Mouse (Mus musculus) cerebellum, adult 2 months (tissue): ENCODE data around the gene Ccdc163. TPM values are rescaled to one million over a fixed set of nuclear protein-coding genes. Genes with fewer than 3 reads are reported as not detected.

Experiments used
- DNase-seq, 2 experiments: peaks; one replicate each; pipeline ENCODE4 v3.0.0; 2021
- H3K27ac ChIP-seq: fragments of 200-500 bp; 2 replicates; pipeline ENCODE4 v1.5.1; 2012; ENCODE audit warnings: low read length, control low read depth, inconsistent platforms; ENCODE audit not compliant: insufficient read depth
- H3K27me3 ChIP-seq: fragments of 200-500 bp; 2 replicates; pipeline ENCODE4 v1.6.1; 2012; ENCODE audit warnings: inconsistent platforms, mild to moderate bottlenecking, low read length, moderate library complexity; ENCODE audit not compliant: control insufficient read depth, insufficient read depth
- H3K4me1 ChIP-seq: fragments of 200-500 bp; 2 replicates; pipeline ENCODE4 v1.6.1; 2011; ENCODE audit warnings: low read length; ENCODE audit not compliant: control insufficient read depth, insufficient read depth
- H3K4me3 ChIP-seq: fragments of 200-500 bp; replicated peaks from 2 replicates; pipeline ENCODE3; 2011; ENCODE audit warnings: mild to moderate bottlenecking, low read depth, low read length, control low read depth; ENCODE audit not compliant: insufficient read depth
- CTCF ChIP-seq: fragments of 200-500 bp; IDR thresholded peaks from 2 replicates; pipeline ENCODE4 v1.5.1; 2011; ENCODE audit warnings: low read depth, mild to moderate bottlenecking, control low read depth, low read length, moderate library complexity, borderline replicate concordance; ENCODE audit not compliant: insufficient read depth
- POLR2A ChIP-seq: fragments of 200-500 bp; IDR thresholded peaks from 2 replicates; pipeline ENCODE4 v1.6.1; 2011; ENCODE audit warnings: low read length, control low read depth, borderline replicate concordance; ENCODE audit not compliant: insufficient read depth
- WGBS: fragments of 180-500 bp; shearing (Covaris S2); methylation state at CpG from one replicate; pipeline ENCODE4 v1.1.7; 2018; 5-methylcytosine and 5-hydroxymethylcytosine counted together
- polyA plus RNA-seq: library from polyadenylated mRNA; depleted of rRNA; stranded (reverse); fragments of >200 nt; gene quantifications from 2 replicates; pipeline ENCODE4 v1.2.3, GENCODE M21; 2012; rRNA removed

Gene Ccdc163
- polyA plus RNA-seq, 1 experiment: 29.5 TPM

DNA sequence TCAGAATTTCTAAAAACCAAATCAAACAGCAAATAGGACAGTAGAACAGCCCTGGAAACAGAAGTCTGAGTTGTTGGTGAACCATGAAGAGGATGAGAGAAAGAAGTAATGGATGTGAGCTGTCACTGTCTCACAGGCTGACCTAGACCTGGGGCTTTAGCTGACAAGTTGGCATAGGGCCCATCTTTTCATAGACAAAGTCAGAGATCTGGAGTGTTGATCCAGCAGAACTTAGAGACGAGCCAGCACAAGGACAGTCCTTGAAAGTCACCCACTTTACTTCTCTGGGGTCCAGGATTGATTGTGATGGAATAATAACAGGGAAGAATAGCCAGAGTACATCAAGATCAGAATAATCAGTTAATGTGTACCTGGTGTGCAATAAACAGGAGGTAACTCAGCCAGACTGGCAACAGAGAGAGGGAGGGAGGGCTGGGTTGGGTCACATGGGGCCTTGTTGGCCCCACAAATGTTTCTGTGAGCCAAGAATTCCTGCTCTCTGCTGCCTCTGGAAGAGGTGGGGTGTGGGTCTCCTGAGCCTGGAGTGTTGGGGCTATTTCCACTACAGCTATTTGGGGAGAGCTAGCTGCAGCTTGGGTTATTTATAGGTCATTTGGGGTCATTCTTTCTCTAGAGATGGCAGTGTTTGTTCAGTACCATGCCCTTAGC, 88.3 kb downstream of the Ccdc163 start:
- TF ChIP-seq CTCF: no peak
- TF ChIP-seq POLR2A: no peak

GRCm38 (mm10) chr4:116799901-116800300, 91.6 kb downstream of the Ccdc163 start:
- Histone ChIP-seq H3K4me3 (no peak overlapping the region), H3K27ac (no peak overlapping the region), H3K27me3 (no peaks in the 10 kb centered on the region), H3K4me1 (no peaks in the 10 kb centered on the region)
- no peak for DNase-seq
- no peak for TF ChIP-seq POLR2A
- peak; percentile 31; the same call in 1 of the 2 replicates for TF ChIP-seq CTCF
- 21% methylated on average over 5 of the region's 5 CpGs for WGBS

More for the DNA sequence above, 88.3 kb downstream of the Ccdc163 start:
- H3K27ac ChIP-seq: no peak overlapping the region
- H3K4me3 ChIP-seq: no peak overlapping the region
- H3K4me1 ChIP-seq: no peaks in the 10 kb centered on the region
- no peak for DNase-seq
- WGBS: 31% methylated on average over 1 of the region's 1 CpGs
- no peaks in the 10 kb centered on the region for H3K27me3 ChIP-seq

Other genes with a start within 250 kb of the Ccdc163 start
- 79.2 and 82.6 TPM in 2 replicates for gene Mast2, start 244.3 kb upstream of the Ccdc163 start, polyA plus RNA-seq
- gene Ipp, start 201.0 kb upstream of the Ccdc163 start, polyA plus RNA-seq: 7.5 and 7.6 TPM in 2 replicates
- 8.6 and 10.5 TPM in 2 replicates for gene Tmem69, start 152.6 kb upstream of the Ccdc163 start, polyA plus RNA-seq
- gene Gpbp1l1, start 150.9 kb upstream of the Ccdc163 start, polyA plus RNA-seq: 41.3 and 43.3 TPM in 2 replicates
- gene Ccdc17, start 111.9 kb upstream of the Ccdc163 start, polyA plus RNA-seq: 5.9 and 6.6 TPM in 2 replicates
- gene Nasp, start 80.6 kb upstream of the Ccdc163 start, polyA plus RNA-seq: 21.8 and 21.9 TPM in 2 replicates
- gene Akr1a1, start 56.8 kb upstream of the Ccdc163 start, polyA plus RNA-seq: 526 and 550 TPM in 2 replicates
- gene Prdx1, start 23.0 kb upstream of the Ccdc163 start, polyA plus RNA-seq: 233 and 250 TPM in 2 replicates
- 19.2 and 19.8 TPM in 2 replicates for gene Mmachc, start 103 bp upstream of the Ccdc163 start, polyA plus RNA-seq
- gene Tesk2, start 12.4 kb downstream of the Ccdc163 start, polyA plus RNA-seq: 10.0 and 11.2 TPM in 2 replicates
- 29.9 and 30.0 TPM in 2 replicates for gene Toe1, start 99.1 kb downstream of the Ccdc163 start, polyA plus RNA-seq
- gene Mutyh, start 99.2 kb downstream of the Ccdc163 start, polyA plus RNA-seq: 10.0 and 14.6 TPM in 2 replicates
- 1.7 and 2.1 TPM in 2 replicates for gene Hpdl, start 113.2 kb downstream of the Ccdc163 start, polyA plus RNA-seq
- gene Zswim5, start 168.9 kb downstream of the Ccdc163 start, polyA plus RNA-seq: 10.2 TPM in 2 replicates